Mouse (Mus musculus): ENCODE data around the gene 2610021A01Rik. TPM values are rescaled to one million over a fixed set of nuclear protein-coding genes. Genes with fewer than 3 reads are reported as not detected.
"Not testable (repeated sequence)": the region's sequence is repeated elsewhere in the genome, so short reads cannot be mapped to it uniquely, and the experiment has no call there.

Gene 2610021A01Rik
- polyA plus RNA-seq, 1 experiment, result 14.3 TPM

DNA sequence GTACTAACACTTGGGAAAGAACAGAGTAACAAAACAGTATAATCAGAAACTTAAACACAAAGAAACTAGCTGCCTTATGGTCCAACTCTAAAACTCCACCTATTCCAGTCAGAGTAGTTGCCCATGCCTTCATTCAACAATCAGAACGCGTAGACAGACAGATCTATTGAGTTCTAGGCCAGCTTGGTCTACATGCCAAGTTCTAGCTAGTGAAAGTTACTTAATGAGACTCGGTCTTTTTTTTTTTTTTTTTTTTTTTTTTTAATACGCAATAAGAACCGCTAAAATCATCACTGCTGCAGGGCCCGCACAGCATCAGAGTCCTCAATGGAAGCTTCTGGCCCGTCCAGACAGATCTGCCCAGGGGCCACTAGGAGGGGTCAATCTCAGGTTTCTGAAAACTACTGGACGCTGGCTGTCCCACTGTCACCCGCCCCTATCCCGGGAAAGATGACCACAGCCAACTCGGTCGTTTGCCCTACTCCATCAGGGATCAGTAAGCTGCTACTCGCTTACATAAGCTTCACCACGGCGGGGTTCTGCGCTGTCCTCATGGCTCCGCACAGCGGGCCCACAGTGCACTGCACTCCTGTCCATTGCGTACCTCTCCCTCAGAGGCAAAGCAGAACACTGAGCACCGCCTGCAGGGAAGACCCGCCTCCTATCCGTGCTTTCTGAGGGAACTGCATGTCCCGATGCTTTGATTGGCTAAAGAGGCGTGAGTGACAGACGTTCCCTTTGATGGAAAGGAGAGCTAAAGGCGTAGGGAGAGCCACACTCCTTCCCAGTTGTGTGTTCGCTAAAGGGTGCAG, 33.6 kb downstream of the 2610021A01Rik start, which contains the start of gene Zfp788:
Gene Zfp788 (plus strand): TSS at position 795 of the 812 bp plus-strand sequence.
- Histone ChIP-seq H3K4me3 (ENCODE audit: insufficient read depth, low read length) (peak within 1 kb of the TSS; percentile 52), H3K27ac (ENCODE audit: insufficient read depth, low read length) (peak within 1 kb of the TSS; percentile 82), H3K4me1 (ENCODE audit: control insufficient read depth, insufficient read depth, low read length) (no peaks in the 10 kb centered on the region; the same call in 1 of the 2 replicates)
- TF ChIP-seq POLR2A (IDR thresholded peaks at IDR 0.05; ENCODE audit: low read depth, low read length) (peak; percentile 87), CTCF (IDR thresholded peaks at IDR 0.05; ENCODE audit: borderline replicate concordance, insufficient read depth, low read length) (peak; percentile 43; the same call in 1 of the 2 replicates)

DNA sequence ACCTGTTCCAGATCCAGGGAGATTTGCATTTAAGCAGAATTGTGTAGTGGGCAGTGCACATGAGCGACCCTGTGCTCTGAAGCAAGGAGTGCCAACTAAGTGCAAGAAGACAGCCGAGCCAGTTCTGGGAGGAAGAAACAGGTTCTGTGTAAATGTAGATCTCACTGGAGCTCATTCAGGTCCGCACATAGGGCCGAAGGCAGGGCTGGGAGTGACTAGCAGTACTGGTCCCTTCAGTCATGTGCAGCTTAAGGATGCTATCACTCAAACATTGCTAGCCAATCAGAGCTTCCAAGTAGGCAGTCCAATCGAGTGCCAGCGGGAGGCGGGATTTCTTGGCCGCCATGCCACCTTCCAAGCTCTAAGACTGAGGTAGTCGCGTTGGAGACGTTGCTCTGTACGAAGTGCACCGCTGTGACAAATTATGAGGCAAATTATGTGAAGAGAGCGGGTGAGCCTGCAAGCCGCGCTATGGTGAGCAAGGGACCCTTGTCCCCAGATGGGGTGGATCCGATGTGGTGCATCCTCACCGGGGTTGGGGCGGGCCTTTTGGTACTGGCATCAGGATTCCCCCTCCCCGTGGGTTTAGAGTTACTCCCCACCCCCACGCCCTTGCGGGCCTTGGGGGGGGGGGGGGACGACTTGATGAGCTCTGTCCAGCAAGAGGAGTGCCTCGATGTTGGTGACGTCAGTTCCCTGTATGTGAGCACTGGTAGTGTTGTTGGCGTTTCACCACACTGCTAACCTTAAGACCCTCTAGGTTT, 34.4 kb downstream of the 2610021A01Rik start:
- Histone ChIP-seq H3K27ac (ENCODE audit: insufficient read depth, low read length) (peak overlapping the region; percentile 82), H3K4me3 (ENCODE audit: insufficient read depth, low read length) (peak overlapping the region; percentile 52), H3K4me1 (ENCODE audit: control insufficient read depth, insufficient read depth, low read length) (no peaks in the 10 kb centered on the region; the same call in 1 of the 2 replicates)
- TF ChIP-seq POLR2A (IDR thresholded peaks at IDR 0.05; ENCODE audit: low read depth, low read length) (peak; percentile 82), CTCF (IDR thresholded peaks at IDR 0.05; ENCODE audit: borderline replicate concordance, insufficient read depth, low read length) (no peak)

DNA sequence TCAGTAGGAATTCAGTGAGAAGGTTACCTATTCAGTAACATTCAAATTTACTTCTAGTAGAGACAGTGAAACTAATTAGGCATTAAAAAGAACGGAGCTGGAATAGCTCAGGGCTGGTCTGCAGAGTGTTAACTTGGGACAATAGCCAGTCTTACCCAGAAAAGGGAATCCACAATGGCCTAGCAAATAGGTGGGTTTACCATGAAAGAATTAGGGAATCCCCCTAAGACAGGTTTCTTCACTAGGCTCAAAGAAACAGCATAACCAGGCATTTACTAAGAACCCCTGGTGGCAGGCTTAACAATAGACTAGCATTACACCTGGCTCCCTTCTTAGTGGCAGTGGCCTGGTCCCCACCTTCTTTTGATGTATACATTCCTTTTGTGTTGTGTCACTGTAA, 75.3 kb downstream of the 2610021A01Rik start:
- H3K27ac ChIP-seq (ENCODE audit: insufficient read depth, low read length); H3K4me3 ChIP-seq (ENCODE audit: insufficient read depth, low read length); H3K4me1 ChIP-seq (ENCODE audit: control insufficient read depth, insufficient read depth, low read length): not testable (repeated sequence)

Other genes starting within 250 kb of the 2610021A01Rik start
- 18.8 and 21.3 TPM in 2 replicates for gene AI987944, start 205.9 kb upstream of the 2610021A01Rik start, polyA plus RNA-seq (2011; ENCODE audit: insufficient read length, low read depth, missing spikeins)
- 0.15 and 0.21 TPM in 2 replicates for gene Vmn2r57, start 150.5 kb upstream of the 2610021A01Rik start, polyA plus RNA-seq (2011; ENCODE audit: insufficient read length, low read depth, missing spikeins)
- 0.17 and 0.21 TPM in 2 replicates for gene Gm20449, start 99.8 kb upstream of the 2610021A01Rik start, polyA plus RNA-seq (2011; ENCODE audit: insufficient read length, low read depth, missing spikeins)
- 6.8 and 9.2 TPM in 2 replicates for gene AW146154, start 99.3 kb upstream of the 2610021A01Rik start, polyA plus RNA-seq (2011; ENCODE audit: insufficient read length, low read depth, missing spikeins)
- gene Gm6871, start 25.6 kb upstream of the 2610021A01Rik start, polyA plus RNA-seq (2011; ENCODE audit: insufficient read length, low read depth, missing spikeins), result not detected in 2 replicates
- 17.2 and 20.7 TPM in 2 replicates for gene Zfp788, start 34.0 kb downstream of the 2610021A01Rik start, polyA plus RNA-seq (2011; ENCODE audit: insufficient read length, low read depth, missing spikeins)

All from embryonic fibroblast, embryonic 13.5 days (primary cell).